10 mouse cellular contexts compared by ENCODE assay signal in genomic region chr12:111445890-111446613, GRCm38 (mm10). TPM values are rescaled to one million over a fixed set of nuclear protein-coding genes. Genes with fewer than 3 reads are reported as not detected.
DNase-seq lines count a peak whose midpoint lies in the region; ATAC-seq and TF ChIP-seq lines count a peak whose summit lies in the region.
"Had no signal": no experiment of that assay in that cellular context is flagged by ENCODE, and none has a peak within 500 bp of the region (broad histone marks: within the 10 kb centered on the region; RNA-seq: fewer than 3 reads in every experiment).

No protein-coding gene starts in this region.

- H3K36me3 ChIP-seq in heart, embryonic 13.5 days, result no peaks in the 10 kb centered on the region
- H3K36me3 ChIP-seq in heart, adult 2 months (ENCODE audit: control insufficient read depth, insufficient read depth, low read length), result no peaks in the 10 kb centered on the region
- H3K36me3 ChIP-seq in intestine, embryonic 14.5 days (ENCODE audit: control insufficient read depth, insufficient read depth, low read length), result no peaks in the 10 kb centered on the region
- no peaks in the 10 kb centered on the region for H3K36me3 ChIP-seq in midbrain, embryonic 13.5 days

- H3K27ac ChIP-seq in heart, embryonic 13.5 days (replicated peaks), result no peak overlapping the region
- no peak overlapping the region for H3K27ac ChIP-seq in heart, adult 2 months
- H3K27ac ChIP-seq in bone marrow, adult 2 months (ENCODE audit: control insufficient read depth, insufficient read depth, low read depth, low read length, poor library complexity), result no peak overlapping the region
- no peak overlapping the region for H3K27ac ChIP-seq in intestine, embryonic 14.5 days (ENCODE audit: low read depth)
- H3K27ac ChIP-seq in midbrain, embryonic 13.5 days, result no peak overlapping the region

- H3K9me3 ChIP-seq in heart, embryonic 13.5 days, result no peaks in the 10 kb centered on the region
- no peaks in the 10 kb centered on the region for H3K9me3 ChIP-seq in intestine, embryonic 14.5 days (ENCODE audit: control insufficient read depth, low read length)
- H3K9me3 ChIP-seq in midbrain, embryonic 13.5 days, result no peaks in the 10 kb centered on the region

- H3K4me1 ChIP-seq in heart, embryonic 13.5 days, result peaks cover 82% of the 10 kb centered on the region
- peaks cover 15% of the 10 kb centered on the region for H3K4me1 ChIP-seq in heart, adult 2 months (ENCODE audit: control insufficient read depth, insufficient read depth, low read length)
- peaks cover 4% of the 10 kb centered on the region; the same call in 1 of the 2 replicates for H3K4me1 ChIP-seq in bone marrow, adult 2 months (ENCODE audit: control insufficient read depth, insufficient read depth, low read length)
- H3K4me1 ChIP-seq in intestine, embryonic 14.5 days (replicated peaks; ENCODE audit: control insufficient read depth, insufficient read depth, low read length), result peaks cover 30% of the 10 kb centered on the region
- peaks cover 32% of the 10 kb centered on the region for H3K4me1 ChIP-seq in midbrain, embryonic 13.5 days (replicated peaks)

- H3K9ac ChIP-seq in heart, embryonic 13.5 days, result peak overlapping the region; percentile 63; the same call in 1 of the 2 replicates
- no peak overlapping the region for H3K9ac ChIP-seq in heart, adult 2 months (ENCODE audit: low read depth, low read length)
- H3K9ac ChIP-seq in intestine, embryonic 14.5 days (ENCODE audit: low read length), result no peak overlapping the region
- H3K9ac ChIP-seq in midbrain, embryonic 13.5 days (replicated peaks), result no peak overlapping the region

- H3K79me2 ChIP-seq in heart, adult 2 months (replicated peaks; ENCODE audit: control insufficient read depth, insufficient read depth, low read length), result no peaks in the 10 kb centered on the region

- 12% methylated on average over 27 of the region's 27 CpGs for WGBS in heart, embryonic 13.5 days
- WGBS in heart, adult 2 months, result 68% methylated on average over 27 of the region's 27 CpGs
- WGBS in bone marrow, adult 2 months, result 66% methylated on average over 27 of the region's 27 CpGs
- 10% methylated on average over 27 of the region's 27 CpGs for WGBS in intestine, embryonic 14.5 days
- 6% methylated on average over 22 of the region's 27 CpGs for WGBS in midbrain, embryonic 13.5 days

- H3K27me3 ChIP-seq in heart, embryonic 13.5 days (replicated peaks), result peaks cover 100% of the 10 kb centered on the region
- no peaks in the 10 kb centered on the region for H3K27me3 ChIP-seq in heart, adult 2 months (ENCODE audit: control insufficient read depth, insufficient read depth, low read length)
- peaks cover 89% of the 10 kb centered on the region for H3K27me3 ChIP-seq in intestine, embryonic 14.5 days (replicated peaks; ENCODE audit: control insufficient read depth, insufficient read depth, low read length)
- H3K27me3 ChIP-seq in midbrain, embryonic 13.5 days, result peaks cover 100% of the 10 kb centered on the region

- no peak for TF ChIP-seq CTCF in heart, adult 2 months (IDR thresholded peaks at IDR 0.05)
- no peak for TF ChIP-seq CTCF in bone marrow, adult 2 months (IDR thresholded peaks at IDR 0.05; ENCODE audit: control insufficient read depth, insufficient read depth, low read length)

- no peak for DNase-seq in heart, adult 2 months
- no peak for DNase-seq in intestine, embryonic 14.5 days (ENCODE audit: low spot score)
- no peak for DNase-seq in left cerebral cortex, postnatal 25 days (ENCODE audit: low spot score in 2 of 2)
- no peak for DNase-seq in left cerebral cortex, postnatal 36 days (ENCODE audit: low spot score in 2 of 2)
- DNase-seq in right cerebral cortex, postnatal 10 days (ENCODE audit: low spot score in 2 of 2), result no peak
- DNase-seq: right cerebral cortex, postnatal 14 days had no signal

- no peak for TF ChIP-seq EP300 in heart, adult 2 months (IDR thresholded peaks at IDR 0.05; ENCODE audit: insufficient read depth, low read depth, low read length)

- no peak for TF ChIP-seq POLR2A in heart, adult 2 months (IDR thresholded peaks at IDR 0.05; ENCODE audit: insufficient read depth, low read depth, low read length)
- TF ChIP-seq POLR2A in bone marrow, adult 2 months (IDR thresholded peaks at IDR 0.05; ENCODE audit: borderline replicate concordance, control insufficient read depth, low read depth, low read length), result no peak

- intact Hi-C loops in heart, adult 2 months (cut with DNase I), result no loop called here
- intact Hi-C loops in left cerebral cortex, postnatal 25 days (cut with DNase I), result no loop called here
- intact Hi-C loops in left cerebral cortex, postnatal 36 days (cut with DNase I), result no loop called here

- ATAC-seq in heart, embryonic 13.5 days (ENCODE audit: extremely low read depth, insufficient number of reproducible peaks, low FRiP score, low TSS enrichment), result no peak
- no peak for ATAC-seq in intestine, embryonic 14.5 days (replicated peaks; ENCODE audit: low FRiP score, low TSS enrichment, low read depth)
- ATAC-seq in midbrain, embryonic 13.5 days, result no peak

- H3K4me3 ChIP-seq in heart, embryonic 13.5 days, result peak overlapping the region; percentile 41
- H3K4me3 ChIP-seq in heart, adult 2 months, result no peak overlapping the region
- peak overlapping the region; percentile 11 for H3K4me3 ChIP-seq in bone marrow, adult 2 months (replicated peaks; ENCODE audit: control insufficient read depth, low read depth, low read length)
- H3K4me3 ChIP-seq in intestine, embryonic 14.5 days (ENCODE audit: low read depth, low read length), result peak overlapping the region; percentile 23
- peak overlapping the region; percentile 26 for H3K4me3 ChIP-seq in midbrain, embryonic 13.5 days (replicated peaks)

- peak overlapping the region; percentile 85 for H3K4me2 ChIP-seq in heart, embryonic 13.5 days
- H3K4me2 ChIP-seq in intestine, embryonic 14.5 days (ENCODE audit: low read length), result peak overlapping the region; percentile 29
- H3K4me2 ChIP-seq in midbrain, embryonic 13.5 days (replicated peaks), result peak overlapping the region; percentile 46

RNA-seq across cellular contexts. Expression of gene Tnfaip2, which starts 3.8 kb away (rescaled TPM):
- polyA plus RNA-seq in heart, embryonic 13.5 days (2015; fragmentation: Nextera tagmentation; extraction: Ambion mirVana), result 6.0 and 10.6 TPM in 2 replicates
- 10 to 100 TPM; 40.9 to 52.1 TPM for total RNA-seq in heart, adult 2 months (2021)
- polyA plus RNA-seq in heart, adult 2 months (2012; rRNA removed), result 40.2 and 52.0 TPM in 2 replicates
- 91.4 and 149 TPM in 2 replicates for polyA plus RNA-seq in bone marrow, adult 2 months (2011; ENCODE audit: insufficient read depth, insufficient read length, low replicate concordance, missing spikeins)
- polyA plus RNA-seq in intestine, embryonic 14.5 days (2014; fragmentation: Nextera tagmentation; extraction: Ambion mirVana), result 3.2 and 5.0 TPM in 2 replicates
- 0.28 and 1.3 TPM in 2 replicates for polyA plus RNA-seq in midbrain, embryonic 13.5 days (2015; fragmentation: Nextera tagmentation; extraction: Ambion mirVana)
- under 1 TPM; 0.53 to 0.66 TPM for total RNA-seq in left cerebral cortex, postnatal 25 days (2021)
- total RNA-seq in left cerebral cortex, postnatal 36 days (2021), result 1 to 10 TPM in 1 of 2 experiments, under 1 TPM in 1; 0.77 to 1.2 TPM

RNA-seq across cellular contexts. Expression of gene Exoc3l4, which starts 29.2 kb away (rescaled TPM):
- 10.2 and 10.8 TPM in 2 replicates for polyA plus RNA-seq in heart, embryonic 13.5 days (2015; fragmentation: Nextera tagmentation; extraction: Ambion mirVana)
- 1 to 10 TPM; 2.5 to 2.7 TPM for total RNA-seq in heart, adult 2 months (2021)
- 9.2 and 10.9 TPM in 2 replicates for polyA plus RNA-seq in heart, adult 2 months (2012; rRNA removed)
- polyA plus RNA-seq in bone marrow, adult 2 months (2011; ENCODE audit: insufficient read depth, insufficient read length, low replicate concordance, missing spikeins), result 7.3 and 18.4 TPM in 2 replicates
- 8.5 and 10.2 TPM in 2 replicates for polyA plus RNA-seq in intestine, embryonic 14.5 days (2014; fragmentation: Nextera tagmentation; extraction: Ambion mirVana)
- 2.0 and 2.4 TPM in 2 replicates for polyA plus RNA-seq in midbrain, embryonic 13.5 days (2015; fragmentation: Nextera tagmentation; extraction: Ambion mirVana)
- total RNA-seq in left cerebral cortex, postnatal 25 days (2021), result 1 to 10 TPM in 1 of 2 experiments, under 1 TPM in 1; 0.85 to 1.3 TPM
- 1 to 10 TPM; 1.1 to 1.4 TPM for total RNA-seq in left cerebral cortex, postnatal 36 days (2021)

RNA-seq across cellular contexts. Expression of gene Lbhd2, which starts 39.4 kb away (rescaled TPM):
- polyA plus RNA-seq in heart, embryonic 13.5 days (2015; fragmentation: Nextera tagmentation; extraction: Ambion mirVana), result 0.53 and 0.55 TPM in 2 replicates
- not detected for total RNA-seq in heart, adult 2 months (2021)
- not detected in 2 replicates for polyA plus RNA-seq in heart, adult 2 months (2012; rRNA removed)
- not detected in 2 replicates for polyA plus RNA-seq in bone marrow, adult 2 months (2011; ENCODE audit: insufficient read depth, insufficient read length, low replicate concordance, missing spikeins)
- polyA plus RNA-seq in intestine, embryonic 14.5 days (2014; fragmentation: Nextera tagmentation; extraction: Ambion mirVana), result 1.3 and 2.9 TPM in 2 replicates
- 0.32 TPM in 1 of 2 replicates, not detected in the other for polyA plus RNA-seq in midbrain, embryonic 13.5 days (2015; fragmentation: Nextera tagmentation; extraction: Ambion mirVana)
- total RNA-seq in left cerebral cortex, postnatal 25 days (2021), result 1 to 10 TPM; 1.5 to 2.5 TPM
- total RNA-seq in left cerebral cortex, postnatal 36 days (2021), result 1 to 10 TPM; 1.2 to 1.9 TPM
- total RNA-seq: CH12.LX had no signal

RNA-seq across cellular contexts. Expression of gene Gm266, which starts 39.6 kb away (rescaled TPM):
- 2.1 and 2.5 TPM in 2 replicates for polyA plus RNA-seq in heart, embryonic 13.5 days (2015; fragmentation: Nextera tagmentation; extraction: Ambion mirVana)
- total RNA-seq in heart, adult 2 months (2021), result under 1 TPM; 0.36 to 0.39 TPM
- 0.23 and 0.88 TPM in 2 replicates for polyA plus RNA-seq in heart, adult 2 months (2012; rRNA removed)
- not detected in 2 replicates for polyA plus RNA-seq in bone marrow, adult 2 months (2011; ENCODE audit: insufficient read depth, insufficient read length, low replicate concordance, missing spikeins)
- polyA plus RNA-seq in intestine, embryonic 14.5 days (2014; fragmentation: Nextera tagmentation; extraction: Ambion mirVana), result 27.5 and 33.8 TPM in 2 replicates
- 0.81 and 0.98 TPM in 2 replicates for polyA plus RNA-seq in midbrain, embryonic 13.5 days (2015; fragmentation: Nextera tagmentation; extraction: Ambion mirVana)
- 1 to 10 TPM; 3.2 to 4.5 TPM for total RNA-seq in left cerebral cortex, postnatal 25 days (2021)
- 1 to 10 TPM; 4.0 to 4.5 TPM for total RNA-seq in left cerebral cortex, postnatal 36 days (2021)
- total RNA-seq: CH12.LX had no signal

Comparison
In these comparisons a context has a peak if more than half of its experiments do, and no peak if none do; other contexts are left out.
1. H3K4me2 ChIP-seq: peak in every context shown above with its lines; median percentile 85 in heart, embryonic 13.5 days; 46 in midbrain, embryonic 13.5 days; 29 in intestine, embryonic 14.5 days.